Mouse (Mus musculus): ENCODE measurements around the gene Actr3. TPM values are rescaled to one million over a fixed set of nuclear protein-coding genes. Genes with fewer than 3 reads are reported as not detected.

Gene Actr3
- polyA plus RNA-seq, 1 experiment from 2014 or later, result 275 TPM

DNA sequence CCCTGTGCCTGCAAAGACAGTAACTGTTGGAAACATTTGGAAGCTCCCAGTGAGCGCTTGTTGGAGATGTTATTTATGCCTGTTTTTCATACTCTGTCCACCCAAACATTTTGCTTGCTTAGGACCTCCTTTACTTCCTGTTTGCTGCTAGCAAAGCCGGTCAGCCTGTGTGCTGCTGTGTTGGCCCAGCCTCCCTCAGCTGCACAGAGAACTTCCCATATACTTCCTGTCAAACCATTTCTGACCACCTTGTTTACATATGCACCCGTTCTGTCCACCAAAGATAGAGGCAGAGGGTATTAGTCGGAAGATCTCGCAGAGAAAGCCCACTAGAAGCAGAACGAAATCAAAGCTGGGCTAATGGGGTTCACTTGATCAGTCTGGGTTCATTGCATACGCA lies 6.2 kb upstream of the Actr3 start:
- no peaks in the 10 kb centered on the region for H3K36me3 ChIP-seq (ENCODE audit: control insufficient read depth, insufficient read depth, low read length)
- H3K4me3 ChIP-seq (ENCODE audit: low read length), result no peak overlapping the region
- no peak overlapping the region for H3K27ac ChIP-seq (ENCODE audit: low read depth, low read length)
- no peak overlapping the region for H3K4me2 ChIP-seq (replicated peaks; ENCODE audit: low read depth, low read length)
- no peaks in the 10 kb centered on the region for H3K9me3 ChIP-seq (ENCODE audit: control insufficient read depth, low read length)
- no peaks in the 10 kb centered on the region; the same call in 1 of the 2 replicates for H3K27me3 ChIP-seq (ENCODE audit: control insufficient read depth, insufficient read depth, low read length)
- whole genome bisulfite sequencing, result 69% methylated on average over 7 of the region's 7 CpGs
- H3K4me1 ChIP-seq (ENCODE audit: control insufficient read depth, insufficient read depth, low read length), result no peaks in the 10 kb centered on the region
- no peak overlapping the region for H3K9ac ChIP-seq (ENCODE audit: low read depth, low read length)
- ATAC-seq (ENCODE audit: low FRiP score, low TSS enrichment), result no peak

DNA sequence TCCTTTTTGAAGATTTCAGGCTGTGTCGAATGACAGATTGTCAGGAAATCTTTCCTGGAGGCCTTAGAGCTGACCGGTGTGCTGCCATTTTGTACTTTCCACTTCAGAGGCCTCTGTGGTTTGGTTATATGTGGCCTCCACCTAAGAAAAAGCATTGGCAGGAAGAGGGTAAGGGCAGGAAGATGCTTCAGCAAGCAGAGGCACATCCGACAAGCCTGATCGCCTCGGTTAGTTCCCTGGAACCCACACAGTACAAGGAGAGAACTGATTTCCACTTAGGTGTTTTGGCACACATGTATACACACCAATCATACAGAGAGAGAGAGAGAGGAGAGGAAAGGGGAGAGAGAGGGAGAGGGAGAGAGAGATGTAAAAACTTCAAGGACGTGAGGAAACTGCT lies 5.7 kb upstream of the Actr3 start:
- ATAC-seq (ENCODE audit: low FRiP score, low TSS enrichment), result no peak
- Histone ChIP-seq H3K9ac (ENCODE audit: low read depth, low read length) (no peak overlapping the region), H3K4me2 (replicated peaks; ENCODE audit: low read depth, low read length) (no peak overlapping the region), H3K27ac (ENCODE audit: low read depth, low read length) (no peak overlapping the region), H3K4me1 (ENCODE audit: control insufficient read depth, insufficient read depth, low read length) (no peaks in the 10 kb centered on the region), H3K36me3 (ENCODE audit: control insufficient read depth, insufficient read depth, low read length) (no peaks in the 10 kb centered on the region), H3K27me3 (ENCODE audit: control insufficient read depth, insufficient read depth, low read length) (no peaks in the 10 kb centered on the region; the same call in 1 of the 2 replicates), H3K9me3 (ENCODE audit: control insufficient read depth, low read length) (no peaks in the 10 kb centered on the region), H3K4me3 (ENCODE audit: low read length) (no peak overlapping the region)
- WGBS, result 81% methylated on average over 6 of the region's 6 CpGs

- Histone ChIP-seq H3K36me3 (ENCODE audit: control insufficient read depth, insufficient read depth, low read length) (no peaks in the 10 kb centered on the region), H3K9me3 (ENCODE audit: control insufficient read depth, low read length) (no peaks in the 10 kb centered on the region), H3K4me1 (ENCODE audit: control insufficient read depth, insufficient read depth, low read length) (no peaks in the 10 kb centered on the region), H3K4me3 (ENCODE audit: low read length) (no peak overlapping the region), H3K27ac (ENCODE audit: low read depth, low read length) (no peak overlapping the region), H3K9ac (ENCODE audit: low read depth, low read length) (no peak overlapping the region), H3K4me2 (replicated peaks; ENCODE audit: low read depth, low read length) (no peak overlapping the region), H3K27me3 (ENCODE audit: control insufficient read depth, insufficient read depth, low read length) (no peaks in the 10 kb centered on the region; the same call in 1 of the 2 replicates)
- ATAC-seq (ENCODE audit: low FRiP score, low TSS enrichment), result no peak
- 91% methylated on average over 3 of the region's 3 CpGs for WGBS
These were observed 4.0 kb upstream of the Actr3 start for GRCm38 (mm10) chr1:125439556-125439955.

- ATAC-seq (ENCODE audit: low FRiP score, low TSS enrichment), result no peak
- 84% methylated on average over 2 of the region's 2 CpGs for WGBS
These were observed 3.3 kb upstream of the Actr3 start for GRCm38 (mm10) chr1:125438826-125439225.

GRCm38 (mm10) chr1:125437927-125438326 lies 2.4 kb upstream of the Actr3 start:
- no peak for ATAC-seq (ENCODE audit: low FRiP score, low TSS enrichment)
- no peak overlapping the region for H3K4me2 ChIP-seq (replicated peaks; ENCODE audit: low read depth, low read length)
- no peak overlapping the region for H3K9ac ChIP-seq (ENCODE audit: low read depth, low read length)
- no peaks in the 10 kb centered on the region; the same call in 1 of the 2 replicates for H3K27me3 ChIP-seq (ENCODE audit: control insufficient read depth, insufficient read depth, low read length)
- H3K27ac ChIP-seq (ENCODE audit: low read depth, low read length), result no peak overlapping the region
- no peak overlapping the region for H3K4me3 ChIP-seq (ENCODE audit: low read length)
- WGBS, result 47% methylated on average over 3 of the region's 3 CpGs
- no peaks in the 10 kb centered on the region for H3K36me3 ChIP-seq (ENCODE audit: control insufficient read depth, insufficient read depth, low read length)
- peaks cover 3% of the 10 kb centered on the region for H3K4me1 ChIP-seq (ENCODE audit: control insufficient read depth, insufficient read depth, low read length)
- H3K9me3 ChIP-seq (ENCODE audit: control insufficient read depth, low read length), result no peaks in the 10 kb centered on the region

More at GRCm38 (mm10) chr1:125438826-125439225, 3.3 kb upstream of the Actr3 start:
- Histone ChIP-seq H3K4me3 (ENCODE audit: low read length) (no peak overlapping the region), H3K9me3 (ENCODE audit: control insufficient read depth, low read length) (no peaks in the 10 kb centered on the region), H3K36me3 (ENCODE audit: control insufficient read depth, insufficient read depth, low read length) (no peaks in the 10 kb centered on the region), H3K9ac (ENCODE audit: low read depth, low read length) (no peak overlapping the region), H3K4me1 (ENCODE audit: control insufficient read depth, insufficient read depth, low read length) (no peaks in the 10 kb centered on the region), H3K27ac (ENCODE audit: low read depth, low read length) (no peak overlapping the region), H3K27me3 (ENCODE audit: control insufficient read depth, insufficient read depth, low read length) (no peaks in the 10 kb centered on the region; the same call in 1 of the 2 replicates), H3K4me2 (replicated peaks; ENCODE audit: low read depth, low read length) (no peak overlapping the region)

- Histone ChIP-seq H3K27ac (ENCODE audit: low read depth, low read length) (no peak overlapping the region), H3K9me3 (ENCODE audit: control insufficient read depth, low read length) (no peaks in the 10 kb centered on the region), H3K27me3 (ENCODE audit: control insufficient read depth, insufficient read depth, low read length) (no peaks in the 10 kb centered on the region; the same call in 1 of the 2 replicates), H3K4me3 (ENCODE audit: low read length) (no peak overlapping the region), H3K9ac (ENCODE audit: low read depth, low read length) (no peak overlapping the region), H3K36me3 (ENCODE audit: control insufficient read depth, insufficient read depth, low read length) (no peaks in the 10 kb centered on the region), H3K4me1 (ENCODE audit: control insufficient read depth, insufficient read depth, low read length) (peaks cover 3% of the 10 kb centered on the region), H3K4me2 (replicated peaks; ENCODE audit: low read depth, low read length) (no peak overlapping the region)
- 89% methylated on average over 2 of the region's 2 CpGs for WGBS
- ATAC-seq (ENCODE audit: low FRiP score, low TSS enrichment), result no peak
These were observed 1.6 kb upstream of the Actr3 start for GRCm38 (mm10) chr1:125437161-125437560.

GRCm38 (mm10) chr1:125435018-125435368 lies 534 bp downstream of the Actr3 start:
- no peaks in the 10 kb centered on the region; the same call in 1 of the 2 replicates for H3K27me3 ChIP-seq (ENCODE audit: control insufficient read depth, insufficient read depth, low read length)
- no peak for ATAC-seq (ENCODE audit: low FRiP score, low TSS enrichment)
- H3K9me3 ChIP-seq (ENCODE audit: control insufficient read depth, low read length), result no peaks in the 10 kb centered on the region
- under 1% methylated on average over 14 of the region's 23 CpGs for WGBS
- peak overlapping the region; percentile 82 for H3K9ac ChIP-seq (ENCODE audit: low read depth, low read length)
- H3K4me3 ChIP-seq (ENCODE audit: low read length), result peak overlapping the region; percentile 83
- H3K36me3 ChIP-seq (ENCODE audit: control insufficient read depth, insufficient read depth, low read length), result no peaks in the 10 kb centered on the region
- H3K4me2 ChIP-seq (replicated peaks; ENCODE audit: low read depth, low read length), result peak overlapping the region; percentile 39
- peak overlapping the region; percentile 97 for H3K27ac ChIP-seq (ENCODE audit: low read depth, low read length)
- peaks cover 11% of the 10 kb centered on the region for H3K4me1 ChIP-seq (ENCODE audit: control insufficient read depth, insufficient read depth, low read length)

DNA sequence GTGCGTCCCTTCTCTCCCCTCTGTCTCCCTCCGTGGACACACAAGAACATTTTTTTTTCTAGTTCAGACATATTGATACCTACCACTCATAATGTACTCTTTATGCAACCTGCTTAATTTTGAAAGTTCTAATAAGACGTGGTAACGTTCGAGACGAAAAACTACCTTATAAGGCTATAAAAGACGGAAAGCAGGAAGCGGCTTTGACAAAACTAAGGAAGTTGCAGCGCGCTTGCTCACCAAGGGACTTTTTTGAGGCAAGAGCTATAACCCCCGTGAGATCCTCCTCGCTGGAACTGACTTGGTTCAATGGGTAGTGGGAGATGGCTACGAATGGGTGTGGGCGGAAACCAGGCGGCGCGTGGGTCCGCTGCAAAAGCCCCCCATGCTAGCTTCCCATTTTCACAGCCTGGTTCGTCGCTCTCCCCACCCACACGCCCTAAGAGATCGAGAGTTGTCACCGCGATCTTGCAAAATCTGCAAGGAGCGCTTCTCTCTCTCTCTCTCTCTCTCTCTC lies 984 bp downstream of the Actr3 start:
- H3K4me3 ChIP-seq (ENCODE audit: low read length), result peak overlapping the region; percentile 83
- no peaks in the 10 kb centered on the region for H3K36me3 ChIP-seq (ENCODE audit: control insufficient read depth, insufficient read depth, low read length)
- H3K4me1 ChIP-seq (ENCODE audit: control insufficient read depth, insufficient read depth, low read length), result peaks cover 11% of the 10 kb centered on the region
- peak overlapping the region; percentile 97 for H3K27ac ChIP-seq (ENCODE audit: low read depth, low read length)
- no peak; the same call in 1 of the 2 replicates for ATAC-seq (ENCODE audit: low FRiP score, low TSS enrichment)
- H3K27me3 ChIP-seq (ENCODE audit: control insufficient read depth, insufficient read depth, low read length), result no peaks in the 10 kb centered on the region; the same call in 1 of the 2 replicates
- H3K9me3 ChIP-seq (ENCODE audit: control insufficient read depth, low read length), result no peaks in the 10 kb centered on the region
- WGBS, result under 1% methylated on average over 25 of the region's 25 CpGs
- peak overlapping the region; percentile 82 for H3K9ac ChIP-seq (ENCODE audit: low read depth, low read length)
- peak overlapping the region; percentile 39 for H3K4me2 ChIP-seq (replicated peaks; ENCODE audit: low read depth, low read length)

DNA sequence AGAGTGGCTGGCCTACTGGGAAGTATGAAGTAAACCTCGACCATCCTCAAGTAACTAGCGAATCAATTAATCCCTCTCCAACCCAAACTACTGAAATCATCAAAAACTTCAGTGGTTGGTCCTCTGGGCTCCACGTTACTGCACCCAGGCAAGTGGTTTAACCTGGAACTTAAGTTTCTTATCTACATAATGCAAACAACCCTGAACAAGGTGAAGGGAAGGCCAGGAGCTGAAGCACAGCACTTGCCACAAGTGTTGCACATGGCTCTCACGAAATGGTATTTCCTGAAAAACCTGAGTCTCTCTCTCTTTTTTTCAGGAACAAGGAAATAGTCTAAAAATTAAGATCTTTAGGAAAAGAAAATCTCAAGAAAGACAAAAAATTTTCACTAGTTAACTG lies 4.2 kb downstream of the Actr3 start:
- no peaks in the 10 kb centered on the region for H3K36me3 ChIP-seq (ENCODE audit: control insufficient read depth, insufficient read depth, low read length)
- no peak overlapping the region for H3K9ac ChIP-seq (ENCODE audit: low read depth, low read length)
- 83% methylated on average over 4 of the region's 4 CpGs for WGBS
- peaks cover 11% of the 10 kb centered on the region for H3K4me1 ChIP-seq (ENCODE audit: control insufficient read depth, insufficient read depth, low read length)
- no peaks in the 10 kb centered on the region for H3K9me3 ChIP-seq (ENCODE audit: control insufficient read depth, low read length)
- H3K4me2 ChIP-seq (replicated peaks; ENCODE audit: low read depth, low read length), result no peak overlapping the region
- ATAC-seq (ENCODE audit: low FRiP score, low TSS enrichment), result no peak
- H3K4me3 ChIP-seq (ENCODE audit: low read length), result no peak overlapping the region
- no peaks in the 10 kb centered on the region for H3K27me3 ChIP-seq (ENCODE audit: control insufficient read depth, insufficient read depth, low read length)
- no peak overlapping the region for H3K27ac ChIP-seq (ENCODE audit: low read depth, low read length)

All from kidney, embryonic 14.5 days (tissue).